Mouse (Mus musculus): ENCODE measurements around the gene Naa16.

Naa16 gene

DNA sequence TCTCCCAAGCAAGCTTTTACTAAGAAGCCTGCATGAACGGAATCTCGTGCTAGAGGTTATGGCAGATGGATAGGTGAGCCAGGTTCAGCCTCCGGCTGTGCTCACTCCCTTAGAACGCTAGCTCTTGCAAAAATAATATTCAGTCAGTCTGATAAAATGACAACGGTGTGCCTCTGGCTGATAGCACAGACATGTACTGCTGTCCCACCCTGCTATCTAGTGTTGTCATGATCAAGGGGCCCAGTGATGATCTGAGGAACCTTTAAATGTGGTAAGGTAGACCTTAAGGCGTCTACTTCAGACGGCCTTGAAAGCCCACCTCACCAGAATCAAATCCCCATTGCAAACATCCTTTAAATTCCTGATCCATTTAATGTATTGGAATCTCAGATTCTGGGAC is 94.4 kb downstream of the Naa16 start:
- DNase-seq: no peak

- DNase-seq: no peak
These were observed 95.0 kb downstream of the Naa16 start for GRCm38 (mm10) chr14:79295579-79295978.

DNA sequence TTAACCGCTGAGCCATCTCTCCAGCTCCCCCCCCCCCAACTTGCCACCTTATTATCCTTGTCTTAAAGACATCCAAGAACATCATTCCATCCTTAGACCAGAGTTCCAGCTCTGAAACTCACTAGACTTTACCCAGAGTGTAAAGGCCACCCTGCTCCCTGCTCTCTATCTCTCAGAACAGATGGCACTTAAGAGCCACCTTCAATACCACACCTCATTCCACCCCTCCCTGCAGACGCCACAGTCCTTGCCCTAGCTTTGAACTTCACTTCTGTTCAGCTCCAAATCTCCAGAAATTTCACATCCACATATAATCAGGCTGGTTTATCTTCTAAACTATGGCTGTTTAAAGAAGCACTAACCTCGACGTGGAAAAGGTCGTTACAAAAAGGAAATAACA is 95.6 kb downstream of the Naa16 start:
- DNase-seq: no peak

DNA sequence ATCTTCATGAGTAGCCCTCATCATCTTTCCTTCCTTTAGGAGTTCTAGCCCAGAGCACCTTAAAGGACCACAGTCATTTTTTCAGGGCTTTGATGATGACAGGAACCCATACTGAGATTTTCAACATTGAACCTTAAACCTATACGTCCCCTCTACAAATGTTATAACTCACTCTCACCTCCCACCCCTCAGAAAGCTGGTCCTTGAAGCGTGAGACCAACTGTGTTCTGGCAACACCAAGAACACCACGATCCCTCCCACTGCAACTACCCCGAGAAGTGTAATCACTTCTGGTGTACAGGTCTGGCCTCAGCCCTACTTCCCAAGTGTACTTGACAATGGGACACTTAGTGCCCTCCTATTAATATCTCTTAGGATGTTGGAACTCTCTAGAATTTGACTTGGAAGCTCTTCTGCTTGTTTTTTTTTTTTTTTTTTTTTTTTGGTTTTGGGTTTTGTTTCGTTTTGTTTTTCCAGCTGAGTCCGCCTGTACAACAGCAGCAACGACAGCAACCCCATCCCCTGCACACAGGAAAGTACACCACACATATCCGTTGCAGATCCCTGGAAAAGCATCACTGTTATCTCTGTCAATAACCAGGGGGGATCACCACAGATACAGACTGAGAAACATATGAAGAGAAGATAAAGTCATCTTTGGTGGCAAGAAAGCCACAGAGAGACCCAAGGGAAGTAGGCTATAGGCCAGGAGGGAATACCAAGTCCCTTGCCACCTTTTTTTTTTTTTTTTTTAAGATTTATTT is 96.3 kb downstream of the Naa16 start:
- no peak for DNase-seq

GRCm38 (mm10) chr14:79293119-79293780 is 97.3 kb downstream of the Naa16 start:
- peak; percentile 56 to 60 for DNase-seq

DNA sequence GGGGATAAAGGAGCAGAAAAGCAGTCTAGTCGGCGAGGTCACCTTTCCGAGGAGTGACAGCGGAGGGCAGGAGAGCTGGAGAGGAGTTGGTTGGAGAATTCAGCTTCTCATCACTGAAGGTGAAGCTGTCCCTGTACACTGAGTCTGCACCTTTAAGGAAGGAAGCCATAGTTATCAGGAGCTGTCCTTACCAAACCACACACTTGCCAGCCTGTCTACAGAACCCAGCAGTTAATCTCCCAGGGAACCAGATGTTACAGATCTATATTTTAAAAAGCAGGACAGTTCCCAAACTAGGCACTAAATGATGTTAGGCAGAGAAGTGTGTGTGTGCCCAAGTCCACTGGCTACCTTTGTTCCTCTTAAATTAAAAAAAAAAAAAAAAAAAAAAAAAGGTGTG is 98.9 kb downstream of the Naa16 start:
- DNase-seq: no peak

- no peak for DNase-seq
These were observed 99.7 kb downstream of the Naa16 start for GRCm38 (mm10) chr14:79290683-79291425.

DNA sequence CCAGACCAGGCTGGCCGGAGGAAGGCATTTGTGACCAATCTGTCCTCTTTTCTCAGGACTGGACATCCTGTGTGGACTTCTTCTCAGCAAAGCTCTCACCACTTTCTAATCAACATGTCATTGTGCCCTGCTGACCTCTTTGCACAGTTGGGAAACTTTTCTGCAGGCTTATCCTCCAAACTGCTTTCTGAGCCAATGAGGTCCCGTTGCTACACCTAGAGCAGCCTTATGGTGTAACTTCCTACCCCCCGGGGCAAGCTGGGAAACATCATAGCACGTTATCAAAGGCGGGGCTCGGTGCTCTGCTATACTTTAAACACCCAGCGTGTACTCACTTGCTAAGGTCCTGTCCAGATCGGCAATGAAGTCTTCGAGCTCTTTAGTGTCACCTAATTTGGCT is 100.7 kb downstream of the Naa16 start:
- DNase-seq: no peak

GRCm38 (mm10) chr14:79288280-79288679 is 102.3 kb downstream of the Naa16 start:
- DNase-seq: no peak

GRCm38 (mm10) chr14:79287251-79287863 is 103.2 kb downstream of the Naa16 start:
- DNase-seq: no peak

DNA sequence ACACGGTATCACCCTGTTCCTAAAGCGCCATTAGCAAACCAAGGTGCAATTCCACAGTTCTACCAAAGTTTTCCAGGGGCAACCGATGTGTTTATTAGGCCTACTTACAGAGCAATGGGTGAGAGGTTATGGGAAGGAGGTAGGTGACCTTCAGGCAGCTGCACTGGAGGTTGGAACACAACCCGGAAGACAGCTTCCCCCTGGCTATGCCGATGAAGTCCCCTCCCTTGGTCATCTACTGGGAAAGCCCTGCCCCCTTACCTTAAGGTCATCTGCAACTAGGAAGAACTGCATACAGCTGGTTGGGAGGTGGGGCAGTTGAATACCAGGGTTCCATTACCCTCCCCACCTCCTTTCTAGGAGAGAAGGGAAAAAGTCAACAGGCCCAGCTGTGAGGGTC is 105.0 kb downstream of the Naa16 start:
- DNase-seq: no peak

DNA sequence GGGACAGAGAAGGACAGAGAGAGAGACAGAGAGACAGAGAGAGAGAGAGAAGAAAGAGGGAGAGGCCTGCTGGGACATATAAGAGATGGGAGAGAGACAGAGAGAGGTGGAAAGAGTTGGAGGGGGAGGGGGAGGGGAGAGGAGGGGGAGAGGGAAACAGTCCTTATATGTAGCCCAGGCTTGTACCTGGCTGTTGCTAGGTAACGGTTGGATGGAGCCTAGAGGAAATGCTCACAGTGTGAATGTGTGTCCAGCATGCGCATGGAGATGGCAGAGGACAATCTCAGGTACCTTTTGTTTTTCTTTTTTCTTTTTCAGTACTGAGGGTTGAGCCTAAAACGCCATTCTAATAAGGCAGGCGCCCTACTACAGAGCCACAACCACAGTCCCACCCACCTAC is 106.0 kb downstream of the Naa16 start:
- no peak for DNase-seq

GRCm38 (mm10) chr14:79283952-79284351 is 106.6 kb downstream of the Naa16 start:
- no peak for DNase-seq

GRCm38 (mm10) chr14:79281894-79282553 is 108.6 kb downstream of the Naa16 start:
- DNase-seq: no peak

GRCm38 (mm10) chr14:79280456-79280855 is 110.1 kb downstream of the Naa16 start:
- DNase-seq: no peak

- DNase-seq: peak; percentile 32 to 34
These were observed 111.1 kb downstream of the Naa16 start for GRCm38 (mm10) chr14:79279494-79279893.

- DNase-seq: no peak
These were observed 111.7 kb downstream of the Naa16 start for GRCm38 (mm10) chr14:79278927-79279326.

- peak; percentile 44 to 55 for DNase-seq
These were observed 112.7 kb downstream of the Naa16 start for GRCm38 (mm10) chr14:79277922-79278321.

GRCm38 (mm10) chr14:79275870-79276395 is 114.6 kb downstream of the Naa16 start:
- no peak for DNase-seq

DNA sequence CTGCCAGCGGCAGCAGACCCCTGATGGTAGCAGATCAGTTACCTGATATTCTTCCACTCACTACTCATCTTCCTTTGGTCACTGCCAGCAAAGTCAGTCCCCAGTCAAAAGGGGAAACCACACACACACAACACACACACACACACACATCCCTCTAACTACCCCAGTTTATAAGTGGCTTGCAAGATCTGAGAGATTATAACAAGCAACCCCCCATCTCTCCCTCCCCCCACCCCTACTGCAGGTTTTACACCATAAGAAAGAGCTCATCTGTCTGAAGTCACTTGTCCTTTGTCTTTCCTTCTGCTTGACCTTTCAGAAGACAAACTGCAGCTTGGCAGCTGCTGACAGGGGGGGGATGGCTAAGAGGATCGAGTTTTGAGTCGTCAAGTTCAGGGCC is 115.1 kb downstream of the Naa16 start:
- DNase-seq: no peak

All from kidney, adult 8-10 months (tissue).